Mouse (Mus musculus) intestine, postnatal 0 days (tissue): ENCODE data around the gene Hck. TPM values are rescaled to one million over a fixed set of nuclear protein-coding genes. Genes with fewer than 3 reads are reported as not detected.

ENCODE experiments used
- ATAC-seq: fragments of 200-750 bp; cut with Nextera tagmentation; 2 replicates; pipeline ENCODE4 v1.8.0; 2017; ENCODE audit warnings: mild to moderate bottlenecking, moderate TSS enrichment, moderate library complexity
- H3K27ac ChIP-seq: fragments of 300-500 bp; sonication (generic); 2 replicates; pipeline ENCODE4 v1.5.1; 2014; ENCODE audit warnings: mild to moderate bottlenecking, low read depth, low read length, moderate library complexity
- H3K27me3 ChIP-seq: fragments of 300-500 bp; sonication (generic); replicated peaks from 2 replicates; pipeline ENCODE4 v1.6.1; 2014; ENCODE audit warnings: low read length, mixed read lengths; ENCODE audit not compliant: control insufficient read depth, insufficient read depth
- H3K36me3 ChIP-seq: fragments of 300-500 bp; sonication (generic); 2 replicates; pipeline ENCODE4 v1.6.1; 2014; ENCODE audit warnings: mild to moderate bottlenecking, moderate library complexity; ENCODE audit not compliant: control insufficient read depth, insufficient read depth
- H3K4me1 ChIP-seq: fragments of 300-500 bp; sonication (generic); replicated peaks from 2 replicates; pipeline ENCODE4 v1.6.1; 2014; ENCODE audit warnings: antibody characterized with exemption, low read length, mixed read lengths; ENCODE audit not compliant: control insufficient read depth, insufficient read depth
- H3K4me2 ChIP-seq: fragments of 300-500 bp; sonication (generic); replicated peaks from 2 replicates; pipeline ENCODE4 v1.6.1; 2014; ENCODE audit warnings: low read depth, mild to moderate bottlenecking, moderate library complexity
- H3K4me3 ChIP-seq: fragments of 300-500 bp; sonication (generic); 2 replicates; pipeline ENCODE4 v1.5.1; 2014; ENCODE audit warnings: low read depth, low read length
- H3K9ac ChIP-seq: fragments of 300-500 bp; sonication (generic); 2 replicates; pipeline ENCODE4 v1.6.1; 2014; ENCODE audit warnings: mild to moderate bottlenecking, low read depth, low read length
- H3K9me3 ChIP-seq: fragments of 300-500 bp; sonication (generic); 2 replicates; pipeline ENCODE4 v1.6.1; 2016; ENCODE audit warnings: mixed run types; ENCODE audit not compliant: control insufficient read depth
- CTCF ChIP-seq: sonication (generic); IDR thresholded peaks from 2 replicates; pipeline ENCODE4 v1.5.1; 2016; ENCODE audit warnings: low read depth, mild to moderate bottlenecking, control low read depth, antibody characterized with exemption, moderate library complexity
- WGBS: fragments of 180-500 bp; shearing (Covaris S2); extraction: QIAGEN DNeasy Blood & Tissue Kit; methylation state at CpG from one replicate; pipeline ENCODE4 v1.1.7; 2014; 5-methylcytosine and 5-hydroxymethylcytosine counted together
- polyA plus RNA-seq: library from polyadenylated mRNA; unstranded; fragments of >200 nt; fragmentation: Nextera tagmentation; extraction: Ambion mirVana; gene quantifications from 2 replicates; pipeline ENCODE4 v1.2.1, GENCODE M21; 2015

Hck gene
- polyA plus RNA-seq, 1 experiment from 2014 or later: 3.4 TPM

DNA sequence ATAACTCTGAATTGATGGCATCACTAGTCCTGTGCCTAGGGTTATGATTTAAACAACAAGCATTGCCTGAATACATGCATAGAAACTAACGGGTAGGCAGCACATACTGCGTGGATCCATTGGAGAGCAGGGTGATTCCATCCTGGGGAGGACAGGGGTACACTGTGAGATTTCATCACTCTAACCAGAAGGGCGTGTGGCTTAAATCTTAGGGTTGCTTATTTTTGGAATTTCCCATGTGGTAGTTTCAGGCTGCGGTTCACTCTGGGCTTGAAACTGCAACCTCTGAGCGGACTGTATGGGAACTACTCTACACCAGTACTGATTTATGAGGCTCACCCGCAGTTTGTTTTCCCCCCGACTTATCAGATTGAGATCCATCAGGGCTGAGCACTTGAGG is 3.0 kb downstream of the Hck start:
- Histone ChIP-seq H3K4me3 (no peak overlapping the region), H3K27ac (no peak overlapping the region), H3K27me3 (peaks cover 27% of the 10 kb centered on the region), H3K4me1 (no peaks in the 10 kb centered on the region), H3K9me3 (no peaks in the 10 kb centered on the region), H3K9ac (no peak overlapping the region), H3K36me3 (no peaks in the 10 kb centered on the region), H3K4me2 (no peak overlapping the region)
- TF ChIP-seq CTCF: no peak
- 72% methylated on average over 7 of the region's 7 CpGs for WGBS
- ATAC-seq: no peak

DNA sequence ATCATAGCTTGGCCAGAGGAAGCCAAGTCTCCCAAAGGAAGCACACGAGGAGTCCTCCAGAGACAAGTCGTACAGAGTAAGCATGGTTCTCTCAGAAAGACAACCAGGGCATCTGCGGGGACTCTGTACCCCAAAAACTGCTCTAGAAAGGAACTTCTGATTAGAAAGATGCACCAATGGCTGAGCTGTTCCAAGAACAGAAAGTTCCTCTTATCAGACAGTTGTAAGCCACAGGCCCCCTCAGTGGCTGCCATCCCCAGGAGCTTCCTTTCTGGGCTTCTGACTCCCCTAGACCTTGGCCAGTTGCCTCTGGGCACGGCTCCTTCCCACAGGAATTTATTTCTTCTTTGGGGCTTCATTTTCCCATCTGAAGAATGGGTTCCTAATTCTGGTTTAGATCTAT is 7.4 kb downstream of the Hck start:
- 76% methylated on average over 4 of the region's 4 CpGs for WGBS
- TF ChIP-seq CTCF: no peak

DNA sequence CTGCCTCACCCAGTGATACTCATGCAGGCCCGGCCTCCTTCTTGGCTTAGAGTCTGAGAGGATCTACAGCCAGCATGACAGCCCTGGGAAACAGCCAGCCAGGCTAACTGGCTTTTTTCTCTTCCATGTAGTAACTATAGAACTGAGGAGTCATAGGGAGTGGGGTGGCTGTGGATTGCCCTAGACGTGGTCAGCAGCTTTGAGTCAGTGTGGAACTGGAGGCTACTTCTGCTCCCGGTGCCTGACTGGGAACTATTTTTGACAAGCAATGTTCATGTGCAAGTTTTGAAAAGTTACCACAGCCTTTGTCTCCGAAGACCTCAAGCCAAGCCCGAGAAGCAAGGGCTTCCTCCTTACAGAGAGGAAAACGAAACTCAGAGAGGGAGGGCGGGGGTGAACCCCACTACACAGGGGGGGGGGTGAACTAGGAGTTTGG is 8.8 kb downstream of the Hck start:
- H3K36me3 ChIP-seq: no peaks in the 10 kb centered on the region
- no peaks in the 10 kb centered on the region for H3K4me1 ChIP-seq
- ATAC-seq: no peak
- H3K27ac ChIP-seq: no peak overlapping the region
- 73% methylated on average over 7 of the region's 7 CpGs for WGBS
- TF ChIP-seq CTCF: no peak
- no peaks in the 10 kb centered on the region for H3K9me3 ChIP-seq
- no peak overlapping the region for H3K4me2 ChIP-seq
- no peaks in the 10 kb centered on the region for H3K27me3 ChIP-seq
- no peak overlapping the region for H3K4me3 ChIP-seq
- H3K9ac ChIP-seq: no peak overlapping the region

More for the DNA sequence above, 7.4 kb downstream of the Hck start:
- Histone ChIP-seq H3K4me1 (no peaks in the 10 kb centered on the region), H3K36me3 (no peaks in the 10 kb centered on the region), H3K27me3 (no peaks in the 10 kb centered on the region), H3K9ac (no peak overlapping the region), H3K4me3 (no peak overlapping the region), H3K9me3 (no peaks in the 10 kb centered on the region), H3K27ac (no peak overlapping the region), H3K4me2 (no peak overlapping the region)
- no peak for ATAC-seq

DNA sequence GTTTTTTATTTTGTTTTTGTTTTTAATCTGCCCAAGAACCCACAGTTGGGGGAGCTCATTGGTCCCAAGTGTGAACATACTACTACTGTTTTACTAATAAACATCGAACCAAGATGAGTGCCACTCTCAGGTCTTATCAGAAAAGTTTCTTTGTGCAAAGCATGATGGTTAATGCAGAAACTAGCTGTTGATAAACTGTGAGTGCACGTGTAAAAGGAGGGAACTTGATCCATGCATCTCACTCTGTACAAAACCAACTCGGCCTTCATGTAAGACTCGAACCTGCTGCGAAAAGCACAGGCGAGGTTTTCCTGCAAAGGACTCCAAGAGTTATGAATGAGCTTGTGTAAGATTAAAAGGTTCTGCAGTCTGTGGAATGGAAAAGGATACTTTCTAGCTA is 11.2 kb downstream of the Hck start:
- H3K27ac ChIP-seq: no peak overlapping the region
- no peak overlapping the region for H3K4me3 ChIP-seq
- no peaks in the 10 kb centered on the region for H3K4me1 ChIP-seq
- no peak for TF ChIP-seq CTCF
- H3K4me2 ChIP-seq: no peak overlapping the region
- no peaks in the 10 kb centered on the region for H3K27me3 ChIP-seq
- H3K9me3 ChIP-seq: no peaks in the 10 kb centered on the region
- WGBS: 84% methylated on average over 6 of the region's 6 CpGs
- H3K9ac ChIP-seq: no peak overlapping the region
- ATAC-seq: no peak
- no peaks in the 10 kb centered on the region for H3K36me3 ChIP-seq

DNA sequence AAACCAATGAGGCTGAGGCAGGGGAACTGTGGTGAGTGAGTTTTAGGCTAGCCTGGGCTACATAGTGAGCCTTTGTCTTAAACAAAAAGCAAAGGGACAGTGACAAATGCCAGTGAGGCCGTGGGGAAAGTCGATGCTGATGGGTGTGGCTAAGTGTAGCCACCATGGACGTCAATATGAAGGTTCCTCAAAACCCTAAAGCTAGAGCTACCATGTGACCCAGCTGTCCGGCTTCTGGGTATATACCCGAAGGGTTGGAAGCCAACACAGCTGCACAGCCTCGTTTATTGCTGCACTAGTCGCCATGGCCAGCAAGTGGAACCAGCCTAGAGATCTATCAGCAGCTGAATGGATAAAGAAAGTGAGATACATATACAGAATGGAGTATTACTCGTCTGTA is 11.9 kb downstream of the Hck start:
- Histone ChIP-seq H3K36me3 (no peaks in the 10 kb centered on the region), H3K9me3 (no peaks in the 10 kb centered on the region), H3K27me3 (no peaks in the 10 kb centered on the region), H3K4me2 (no peak overlapping the region), H3K27ac (no peak overlapping the region), H3K9ac (no peak overlapping the region), H3K4me1 (no peaks in the 10 kb centered on the region), H3K4me3 (no peak overlapping the region)
- TF ChIP-seq CTCF: no peak
- no peak for ATAC-seq
- WGBS: 64% methylated on average over 8 of the region's 8 CpGs

DNA sequence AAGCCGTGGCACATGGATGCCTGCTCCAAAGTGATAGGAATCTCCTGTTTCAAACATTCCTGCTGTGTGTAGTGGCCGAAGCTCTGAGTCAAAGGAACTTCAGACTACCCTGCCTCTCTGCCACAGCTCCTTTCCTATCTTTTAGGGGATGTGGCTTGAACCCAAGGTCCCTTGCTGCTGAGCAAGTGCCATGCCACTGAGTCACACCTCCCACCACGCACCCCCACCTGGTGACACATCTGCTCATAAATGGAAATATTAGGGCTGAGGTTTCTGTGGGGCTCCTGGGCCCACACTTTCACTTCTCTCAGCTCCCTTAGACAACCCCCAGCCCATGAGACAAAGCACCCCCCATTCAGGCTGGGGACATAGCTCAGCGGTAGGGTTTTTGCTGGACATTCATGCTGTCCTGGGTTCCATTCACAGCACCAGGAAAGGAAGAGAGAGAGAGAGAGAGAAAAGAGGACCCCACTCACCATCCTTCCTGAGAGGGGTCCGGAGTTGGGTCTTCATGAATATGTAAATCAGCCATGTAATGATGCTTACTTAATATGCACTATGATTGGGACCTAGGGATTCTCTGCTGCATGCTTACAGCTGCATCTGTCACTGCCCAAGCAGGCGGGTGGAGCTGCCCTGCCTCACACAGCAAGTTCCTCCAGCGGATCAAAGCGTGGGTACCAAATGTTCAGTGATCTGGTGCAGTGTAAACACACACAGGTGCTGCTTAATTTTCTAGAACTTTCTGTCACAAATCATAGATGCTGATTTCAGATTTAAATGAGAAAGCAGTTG is 13.8 kb downstream of the Hck start:
- 72% methylated on average over 8 of the region's 8 CpGs for WGBS
- no peak overlapping the region for H3K9ac ChIP-seq
- no peak for ATAC-seq
- no peak overlapping the region for H3K4me2 ChIP-seq
- H3K27ac ChIP-seq: no peak overlapping the region
- H3K4me3 ChIP-seq: no peak overlapping the region
- no peaks in the 10 kb centered on the region; the same call in 1 of the 2 replicates for H3K27me3 ChIP-seq
- no peaks in the 10 kb centered on the region for H3K36me3 ChIP-seq
- no peaks in the 10 kb centered on the region for H3K9me3 ChIP-seq
- no peak for TF ChIP-seq CTCF
- H3K4me1 ChIP-seq: no peaks in the 10 kb centered on the region
